Mouse (Mus musculus) liver (tissue): ENCODE measurements around the gene Gnai2.

Source experiments
- DNase-seq: peaks from one replicate; pipeline ENCODE4 v3.0.0-alpha.2; 2020; ENCODE audit warnings: mixed read lengths

The Gnai2 gene

GRCm38 (mm10) chr9:107629901-107630425 lies 5.2 kb downstream of the Gnai2 start:
- DNase-seq = no peak

GRCm38 (mm10) chr9:107629411-107629730 lies 5.8 kb downstream of the Gnai2 start:
- DNase-seq = peak; percentile 50

- peak; percentile 39 for DNase-seq
These were observed 6.3 kb downstream of the Gnai2 start for GRCm38 (mm10) chr9:107628721-107629410.

GRCm38 (mm10) chr9:107627387-107628255 lies 7.5 kb downstream of the Gnai2 start:
- DNase-seq = no peak

GRCm38 (mm10) chr9:107626844-107627277 lies 8.3 kb downstream of the Gnai2 start:
- DNase-seq = peak; percentile 88

GRCm38 (mm10) chr9:107626158-107626843 lies 8.9 kb downstream of the Gnai2 start:
- DNase-seq = peak; percentile 51

GRCm38 (mm10) chr9:107625351-107626128 lies 9.6 kb downstream of the Gnai2 start:
- DNase-seq = no peak

GRCm38 (mm10) chr9:107624951-107625350 lies 10.2 kb downstream of the Gnai2 start:
- DNase-seq = no peak

- no peak for DNase-seq
These were observed 10.6 kb downstream of the Gnai2 start for GRCm38 (mm10) chr9:107624539-107624938.

- no peak for DNase-seq
These were observed 14.2 kb downstream of the Gnai2 start for GRCm38 (mm10) chr9:107620954-107621353.

- no peak for DNase-seq
These were observed 15.7 kb downstream of the Gnai2 start for GRCm38 (mm10) chr9:107619546-107619879.

GRCm38 (mm10) chr9:107618778-107619545 lies 16.2 kb downstream of the Gnai2 start:
- peak; percentile 42 for DNase-seq

- DNase-seq = no peak
These were observed 17.1 kb downstream of the Gnai2 start for GRCm38 (mm10) chr9:107618098-107618497.

GRCm38 (mm10) chr9:107617461-107617860 lies 17.7 kb downstream of the Gnai2 start:
- no peak for DNase-seq

GRCm38 (mm10) chr9:107615035-107615434 lies 20.1 kb downstream of the Gnai2 start:
- no peak for DNase-seq

- no peak for DNase-seq
These were observed 22.1 kb downstream of the Gnai2 start for GRCm38 (mm10) chr9:107612945-107613569.

GRCm38 (mm10) chr9:107612191-107612944 lies 22.8 kb downstream of the Gnai2 start:
- DNase-seq = peak; percentile 98

GRCm38 (mm10) chr9:107611456-107612190 lies 23.5 kb downstream of the Gnai2 start:
- DNase-seq = no peak

GRCm38 (mm10) chr9:107609433-107609830 lies 25.7 kb downstream of the Gnai2 start:
- no peak for DNase-seq
